Mouse (Mus musculus): ENCODE results near the gene Pdk4. TPM values are rescaled to one million over a fixed set of nuclear protein-coding genes. Genes with fewer than 3 reads are reported as not detected.

The Pdk4 gene
- total RNA-seq, 1 experiment, result 1.9 TPM

GRCm38 (mm10) chr6:5455836-5456235, 40.3 kb downstream of the Pdk4 start:
- Histone ChIP-seq H3K9me3 (ENCODE audit: control insufficient read depth, insufficient read depth, low read depth, low read length) (no peaks in the 10 kb centered on the region), H3K4me1 (ENCODE audit: control insufficient read depth in 2 of 2, insufficient read depth in 2 of 2, low read length in 2 of 2, poor library complexity in 1 of 2) (no peaks in the 10 kb centered on the region), H3K9ac (ENCODE audit: insufficient read depth, low read depth, low read length, poor library complexity, severe bottlenecking) (no peak overlapping the region), H3K4me3 (ENCODE audit: insufficient read depth in 1 of 2, low read depth in 1 of 2, low read length in 2 of 2, poor library complexity in 1 of 2, severe bottlenecking in 1 of 2) (no peak overlapping the region), H3K36me3 (ENCODE audit: control insufficient read depth, insufficient read depth, low read length, poor library complexity, severe bottlenecking) (no peaks in the 10 kb centered on the region), H3K27ac (ENCODE audit: insufficient read depth, low read depth, low read length, poor library complexity, severe bottlenecking) (no peak overlapping the region)
- in situ Hi-C loops (cut with MboI; ENCODE audit: low sequenced_read_pairs in 2 of 2, unreplicated experiment in 2 of 2), result no loop called here
- no peak for DNase-seq (ENCODE audit: low read depth, low spot score)
- TF ChIP-seq MAFK (IDR thresholded peaks at IDR 0.05; ENCODE audit: insufficient read depth, low read depth, low read length) (no peak), CHD2 (IDR thresholded peaks at IDR 0.05; ENCODE audit: low read depth, low read length) (no peak), ZNF384 (IDR thresholded peaks at IDR 0.05; ENCODE audit: low read depth, low read length) (no peak), ZC3H11A (IDR thresholded peaks at IDR 0.05; ENCODE audit: borderline replicate concordance, low read depth, low read length) (no peak), HCFC1 (IDR thresholded peaks at IDR 0.05; ENCODE audit: borderline replicate concordance, insufficient read depth, low read length) (no peak)

GRCm38 (mm10) chr6:5449878-5450277, 46.2 kb downstream of the Pdk4 start:
- DNase-seq (ENCODE audit: low read depth, low spot score), result no peak
- no peak overlapping the region for H3K9ac ChIP-seq (ENCODE audit: insufficient read depth, low read depth, low read length, poor library complexity, severe bottlenecking)
- no peak overlapping the region for H3K4me3 ChIP-seq (ENCODE audit: insufficient read depth in 1 of 2, low read depth in 1 of 2, low read length in 2 of 2, poor library complexity in 1 of 2, severe bottlenecking in 1 of 2)
- H3K4me1 ChIP-seq (ENCODE audit: control insufficient read depth in 2 of 2, insufficient read depth in 2 of 2, low read length in 2 of 2, poor library complexity in 1 of 2), result peaks cover 2 to 3% of the 10 kb centered on the region in 2 experiments; a peak in 1 of 4 replicates
- in situ Hi-C loops (cut with MboI; ENCODE audit: low sequenced_read_pairs in 2 of 2, unreplicated experiment in 2 of 2), result no loop called here
- TF ChIP-seq CHD2 (IDR thresholded peaks at IDR 0.05; ENCODE audit: low read depth, low read length) (no peak), HCFC1 (IDR thresholded peaks at IDR 0.05; ENCODE audit: borderline replicate concordance, insufficient read depth, low read length) (no peak), ZNF384 (IDR thresholded peaks at IDR 0.05; ENCODE audit: low read depth, low read length) (no peak), MAFK (IDR thresholded peaks at IDR 0.05; ENCODE audit: insufficient read depth, low read depth, low read length) (no peak), ZC3H11A (IDR thresholded peaks at IDR 0.05; ENCODE audit: borderline replicate concordance, low read depth, low read length) (no peak)
- H3K27ac ChIP-seq (ENCODE audit: insufficient read depth, low read depth, low read length, poor library complexity, severe bottlenecking), result no peak overlapping the region
- H3K36me3 ChIP-seq (ENCODE audit: control insufficient read depth, insufficient read depth, low read length, poor library complexity, severe bottlenecking), result no peaks in the 10 kb centered on the region
- H3K9me3 ChIP-seq (ENCODE audit: control insufficient read depth, insufficient read depth, low read depth, low read length), result no peaks in the 10 kb centered on the region

DNA sequence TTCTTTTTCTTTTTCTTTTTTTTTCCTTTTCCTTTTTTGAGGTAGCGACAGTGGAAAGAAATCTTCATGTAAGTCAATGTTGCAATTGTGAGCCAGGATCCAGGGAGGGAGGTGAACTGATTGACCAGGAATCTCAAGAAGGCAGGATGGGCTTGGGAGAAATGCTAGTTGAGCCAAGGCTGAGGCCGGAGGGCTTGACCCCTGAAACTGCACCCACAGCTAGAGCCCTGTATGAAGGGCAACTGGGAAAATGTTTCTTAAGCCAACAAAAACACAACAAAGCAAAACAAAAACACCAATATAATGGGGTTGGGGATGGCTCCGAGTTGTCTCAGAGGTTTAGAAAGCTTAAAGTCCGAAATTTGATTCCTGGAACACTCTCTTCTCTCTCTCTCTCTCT, 47.7 kb downstream of the Pdk4 start:
- Histone ChIP-seq H3K9ac (ENCODE audit: insufficient read depth, low read depth, low read length, poor library complexity, severe bottlenecking) (no peak overlapping the region), H3K9me3 (ENCODE audit: control insufficient read depth, insufficient read depth, low read depth, low read length) (no peaks in the 10 kb centered on the region), H3K36me3 (ENCODE audit: control insufficient read depth, insufficient read depth, low read length, poor library complexity, severe bottlenecking) (no peaks in the 10 kb centered on the region), H3K4me1 (ENCODE audit: control insufficient read depth in 2 of 2, insufficient read depth in 2 of 2, low read length in 2 of 2, poor library complexity in 1 of 2) (peaks cover 2 to 7% of the 10 kb centered on the region in 2 experiments; a peak in 3 of 4 replicates), H3K4me3 (ENCODE audit: insufficient read depth in 1 of 2, low read depth in 1 of 2, low read length in 2 of 2, poor library complexity in 1 of 2, severe bottlenecking in 1 of 2) (no peak overlapping the region), H3K27ac (ENCODE audit: insufficient read depth, low read depth, low read length, poor library complexity, severe bottlenecking) (no peak overlapping the region)
- DNase-seq (ENCODE audit: low read depth, low spot score), result no peak
- in situ Hi-C loops (cut with MboI; ENCODE audit: low sequenced_read_pairs in 2 of 2, unreplicated experiment in 2 of 2), result no loop called here
- no peak for TF ChIP-seq HCFC1 (IDR thresholded peaks at IDR 0.05; ENCODE audit: borderline replicate concordance, insufficient read depth, low read length)
- no peak for TF ChIP-seq MAFK (IDR thresholded peaks at IDR 0.05; ENCODE audit: insufficient read depth, low read depth, low read length)
- TF ChIP-seq ZC3H11A (IDR thresholded peaks at IDR 0.05; ENCODE audit: borderline replicate concordance, low read depth, low read length), result no peak

DNA sequence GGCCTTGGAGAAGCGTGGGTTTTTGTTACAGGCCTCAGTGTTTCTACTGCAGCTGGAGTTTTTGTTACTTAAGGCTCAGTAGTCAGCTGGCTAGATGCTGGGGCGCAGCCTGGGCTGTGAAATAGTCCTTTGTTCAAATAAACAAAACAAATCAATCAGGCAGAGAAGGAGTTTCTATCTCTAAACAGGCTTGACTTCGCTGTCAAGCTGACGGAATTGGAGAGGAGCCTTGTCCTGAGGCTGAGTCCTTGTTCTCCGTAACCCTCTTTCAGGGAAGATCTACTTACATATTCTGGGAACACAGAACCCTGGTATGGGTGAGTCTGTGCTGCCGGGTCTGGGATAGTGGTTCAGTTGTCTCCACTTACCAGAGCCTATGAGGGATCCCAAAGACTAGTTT, 48.6 kb downstream of the Pdk4 start:
- H3K36me3 ChIP-seq (ENCODE audit: control insufficient read depth, insufficient read depth, low read length, poor library complexity, severe bottlenecking), result no peaks in the 10 kb centered on the region
- H3K27ac ChIP-seq (ENCODE audit: insufficient read depth, low read depth, low read length, poor library complexity, severe bottlenecking), result no peak overlapping the region
- H3K4me3 ChIP-seq (ENCODE audit: insufficient read depth in 1 of 2, low read depth in 1 of 2, low read length in 2 of 2, poor library complexity in 1 of 2, severe bottlenecking in 1 of 2), result no peak overlapping the region
- peaks cover 6 to 12% of the 10 kb centered on the region in 2 experiments; a peak in 3 of 4 replicates for H3K4me1 ChIP-seq (ENCODE audit: control insufficient read depth in 2 of 2, insufficient read depth in 2 of 2, low read length in 2 of 2, poor library complexity in 1 of 2)
- no peak overlapping the region for H3K9ac ChIP-seq (ENCODE audit: insufficient read depth, low read depth, low read length, poor library complexity, severe bottlenecking)
- no peaks in the 10 kb centered on the region for H3K9me3 ChIP-seq (ENCODE audit: control insufficient read depth, insufficient read depth, low read depth, low read length)
- in situ Hi-C loops (cut with MboI; ENCODE audit: low sequenced_read_pairs in 2 of 2, unreplicated experiment in 2 of 2), result no loop called here
- no peak for TF ChIP-seq ZC3H11A (IDR thresholded peaks at IDR 0.05; ENCODE audit: borderline replicate concordance, low read depth, low read length)
- no peak for TF ChIP-seq CHD2 (IDR thresholded peaks at IDR 0.05; ENCODE audit: low read depth, low read length)
- TF ChIP-seq HCFC1 (IDR thresholded peaks at IDR 0.05; ENCODE audit: borderline replicate concordance, insufficient read depth, low read length), result no peak
- no peak for TF ChIP-seq MAFK (IDR thresholded peaks at IDR 0.05; ENCODE audit: insufficient read depth, low read depth, low read length)
- no peak for TF ChIP-seq ZNF384 (IDR thresholded peaks at IDR 0.05; ENCODE audit: low read depth, low read length)
- no peak for DNase-seq (ENCODE audit: low read depth, low spot score)

GRCm38 (mm10) chr6:5447013-5447412, 49.1 kb downstream of the Pdk4 start:
- no peak for TF ChIP-seq HCFC1 (IDR thresholded peaks at IDR 0.05; ENCODE audit: borderline replicate concordance, insufficient read depth, low read length)
- no peak for TF ChIP-seq CHD2 (IDR thresholded peaks at IDR 0.05; ENCODE audit: low read depth, low read length)
- no peak for TF ChIP-seq MAFK (IDR thresholded peaks at IDR 0.05; ENCODE audit: insufficient read depth, low read depth, low read length)
- TF ChIP-seq ZNF384 (IDR thresholded peaks at IDR 0.05; ENCODE audit: low read depth, low read length), result no peak
- no peak for TF ChIP-seq ZC3H11A (IDR thresholded peaks at IDR 0.05; ENCODE audit: borderline replicate concordance, low read depth, low read length)

More at GRCm38 (mm10) chr6:5447013-5447412, 49.1 kb downstream of the Pdk4 start:
- DNase-seq (ENCODE audit: low read depth, low spot score), result no peak
- H3K4me3 ChIP-seq (ENCODE audit: insufficient read depth in 1 of 2, low read depth in 1 of 2, low read length in 2 of 2, poor library complexity in 1 of 2, severe bottlenecking in 1 of 2), result no peak overlapping the region
- no peak overlapping the region for H3K9ac ChIP-seq (ENCODE audit: insufficient read depth, low read depth, low read length, poor library complexity, severe bottlenecking)
- in situ Hi-C loops (cut with MboI; ENCODE audit: low sequenced_read_pairs in 2 of 2, unreplicated experiment in 2 of 2), result no loop called here
- no peaks in the 10 kb centered on the region for H3K9me3 ChIP-seq (ENCODE audit: control insufficient read depth, insufficient read depth, low read depth, low read length)
- no peaks in the 10 kb centered on the region for H3K36me3 ChIP-seq (ENCODE audit: control insufficient read depth, insufficient read depth, low read length, poor library complexity, severe bottlenecking)
- H3K27ac ChIP-seq (ENCODE audit: insufficient read depth, low read depth, low read length, poor library complexity, severe bottlenecking), result no peak overlapping the region
- peaks cover 9 to 12% of the 10 kb centered on the region in 2 experiments; a peak in 3 of 4 replicates for H3K4me1 ChIP-seq (ENCODE audit: control insufficient read depth in 2 of 2, insufficient read depth in 2 of 2, low read length in 2 of 2, poor library complexity in 1 of 2)
